Mouse (Mus musculus) thymus, adult 2 months (tissue): Measurements from ENCODE around the gene Otx1.

Experiments used
- CTCF ChIP-seq: fragments of 200-500 bp; IDR thresholded peaks from 2 replicates; pipeline ENCODE4 v1.5.1; 2012; ENCODE audit warnings: mild to moderate bottlenecking, control low read depth, low read length, moderate library complexity, borderline replicate concordance; ENCODE audit not compliant: control insufficient read depth, poor library complexity, insufficient read depth; ENCODE audit errors: extremely low read depth
- POLR2A ChIP-seq: fragments of 200-500 bp; IDR thresholded peaks from 2 replicates; pipeline ENCODE4 v1.6.1; 2012; ENCODE audit warnings: mild to moderate bottlenecking, low read length, control low read depth, moderate library complexity; ENCODE audit not compliant: control insufficient read depth, poor library complexity, insufficient read depth; ENCODE audit errors: extremely low read depth

- no peak for TF ChIP-seq CTCF
- TF ChIP-seq POLR2A = no peak
Measured at GRCm38 (mm10) chr11:22017444-22017843, 14.7 kb upstream of the Otx1 start.
